Mouse (Mus musculus): Measurements from ENCODE around the gene Lypd6b. TPM values are rescaled to one million over a fixed set of nuclear protein-coding genes. Genes with fewer than 3 reads are reported as not detected.

Lypd6b gene
- 0.04 TPM in 1 of 2 replicates, not detected in the other for polyA plus RNA-seq (2015; fragmentation: Nextera tagmentation; extraction: Ambion mirVana)

- no peaks in the 10 kb centered on the region for H3K36me3 ChIP-seq (ENCODE audit: control insufficient read depth, insufficient read depth)
- peaks cover 50% of the 10 kb centered on the region for H3K27me3 ChIP-seq (ENCODE audit: control insufficient read depth, insufficient read depth, low read depth, low read length)
- no peak within 1 kb of the TSS for H3K27ac ChIP-seq (ENCODE audit: low read length)
- WGBS (ENCODE audit: insufficient replicate concordance) = under 1% methylated on average over 73 of the region's 79 CpGs
- H3K9ac ChIP-seq (ENCODE audit: low read depth, low read length) = no peak within 1 kb of the TSS
- 0 out of 2 replicates have a peak, but pooled peaks have one; percentile 16 for ATAC-seq (ENCODE audit: low read depth)
- H3K4me1 ChIP-seq (ENCODE audit: control insufficient read depth, low read depth, low read length) = peaks cover 2% of the 10 kb centered on the region; the same call in 1 of the 2 replicates
- H3K9me3 ChIP-seq (replicated peaks; ENCODE audit: control insufficient read depth, low read length) = no peaks in the 10 kb centered on the region
- peak within 1 kb of the TSS; percentile 48 for H3K4me3 ChIP-seq (ENCODE audit: low read depth, low read length)
- H3K4me2 ChIP-seq (ENCODE audit: low read depth, low read length) = peak within 1 kb of the TSS; percentile 62
These were observed at the start of gene Lypd6b for GRCm38 (mm10) chr2:49787376-49788050. Gene Lypd6b, plus strand, starts transcription at chr2:49787688.

- Histone ChIP-seq H3K27ac (ENCODE audit: low read length) (no peak overlapping the region), H3K4me1 (ENCODE audit: control insufficient read depth, low read depth, low read length) (no peaks in the 10 kb centered on the region), H3K9ac (ENCODE audit: low read depth, low read length) (no peak overlapping the region), H3K36me3 (ENCODE audit: control insufficient read depth, insufficient read depth) (no peaks in the 10 kb centered on the region), H3K4me2 (ENCODE audit: low read depth, low read length) (no peak overlapping the region), H3K27me3 (ENCODE audit: control insufficient read depth, insufficient read depth, low read depth, low read length) (no peaks in the 10 kb centered on the region), H3K4me3 (ENCODE audit: low read depth, low read length) (no peak overlapping the region), H3K9me3 (replicated peaks; ENCODE audit: control insufficient read depth, low read length) (no peaks in the 10 kb centered on the region)
- WGBS (ENCODE audit: insufficient replicate concordance) = 69% methylated on average over 5 of the region's 5 CpGs
- no peak for ATAC-seq (ENCODE audit: low read depth)
These were observed 48.4 kb upstream of the Lypd6b start for GRCm38 (mm10) chr2:49739046-49739445.

GRCm38 (mm10) chr2:49741026-49741425 lies 46.5 kb upstream of the Lypd6b start:
- 61% methylated on average over 6 of the region's 6 CpGs for WGBS (ENCODE audit: insufficient replicate concordance)
- Histone ChIP-seq H3K36me3 (ENCODE audit: control insufficient read depth, insufficient read depth) (no peaks in the 10 kb centered on the region), H3K27me3 (ENCODE audit: control insufficient read depth, insufficient read depth, low read depth, low read length) (no peaks in the 10 kb centered on the region), H3K4me1 (ENCODE audit: control insufficient read depth, low read depth, low read length) (no peaks in the 10 kb centered on the region), H3K27ac (ENCODE audit: low read length) (no peak overlapping the region), H3K4me2 (ENCODE audit: low read depth, low read length) (no peak overlapping the region), H3K9ac (ENCODE audit: low read depth, low read length) (no peak overlapping the region), H3K9me3 (replicated peaks; ENCODE audit: control insufficient read depth, low read length) (no peaks in the 10 kb centered on the region), H3K4me3 (ENCODE audit: low read depth, low read length) (no peak overlapping the region)
- no peak for ATAC-seq (ENCODE audit: low read depth)

- Histone ChIP-seq H3K9ac (ENCODE audit: low read depth, low read length) (no peak overlapping the region), H3K9me3 (replicated peaks; ENCODE audit: control insufficient read depth, low read length) (no peaks in the 10 kb centered on the region), H3K27ac (ENCODE audit: low read length) (no peak overlapping the region), H3K4me1 (ENCODE audit: control insufficient read depth, low read depth, low read length) (no peaks in the 10 kb centered on the region), H3K36me3 (ENCODE audit: control insufficient read depth, insufficient read depth) (no peaks in the 10 kb centered on the region), H3K4me2 (ENCODE audit: low read depth, low read length) (no peak overlapping the region), H3K4me3 (ENCODE audit: low read depth, low read length) (no peak overlapping the region), H3K27me3 (ENCODE audit: control insufficient read depth, insufficient read depth, low read depth, low read length) (no peaks in the 10 kb centered on the region)
- WGBS (ENCODE audit: insufficient replicate concordance) = 61% methylated on average over 16 of the region's 16 CpGs
- ATAC-seq (ENCODE audit: low read depth) = no peak
These were observed 45.4 kb upstream of the Lypd6b start for GRCm38 (mm10) chr2:49741895-49742734.

GRCm38 (mm10) chr2:49742919-49743318 lies 44.6 kb upstream of the Lypd6b start:
- Histone ChIP-seq H3K9me3 (replicated peaks; ENCODE audit: control insufficient read depth, low read length) (no peaks in the 10 kb centered on the region), H3K4me3 (ENCODE audit: low read depth, low read length) (no peak overlapping the region), H3K27ac (ENCODE audit: low read length) (no peak overlapping the region), H3K9ac (ENCODE audit: low read depth, low read length) (no peak overlapping the region), H3K27me3 (ENCODE audit: control insufficient read depth, insufficient read depth, low read depth, low read length) (no peaks in the 10 kb centered on the region), H3K36me3 (ENCODE audit: control insufficient read depth, insufficient read depth) (no peaks in the 10 kb centered on the region), H3K4me2 (ENCODE audit: low read depth, low read length) (no peak overlapping the region), H3K4me1 (ENCODE audit: control insufficient read depth, low read depth, low read length) (no peaks in the 10 kb centered on the region)
- WGBS (ENCODE audit: insufficient replicate concordance) = 65% methylated on average over 4 of the region's 4 CpGs
- no peak for ATAC-seq (ENCODE audit: low read depth)

- H3K9ac ChIP-seq (ENCODE audit: low read depth, low read length) = no peak overlapping the region
- no peaks in the 10 kb centered on the region for H3K4me1 ChIP-seq (ENCODE audit: control insufficient read depth, low read depth, low read length)
- WGBS (ENCODE audit: insufficient replicate concordance) = 42% methylated on average over 6 of the region's 6 CpGs
- no peak overlapping the region for H3K4me2 ChIP-seq (ENCODE audit: low read depth, low read length)
- no peaks in the 10 kb centered on the region for H3K9me3 ChIP-seq (replicated peaks; ENCODE audit: control insufficient read depth, low read length)
- H3K27ac ChIP-seq (ENCODE audit: low read length) = no peak overlapping the region
- no peak overlapping the region for H3K4me3 ChIP-seq (ENCODE audit: low read depth, low read length)
- no peaks in the 10 kb centered on the region for H3K36me3 ChIP-seq (ENCODE audit: control insufficient read depth, insufficient read depth)
- ATAC-seq (ENCODE audit: low read depth) = no peak
- no peaks in the 10 kb centered on the region for H3K27me3 ChIP-seq (ENCODE audit: control insufficient read depth, insufficient read depth, low read depth, low read length)
These were observed 43.7 kb upstream of the Lypd6b start for GRCm38 (mm10) chr2:49743775-49744174.

GRCm38 (mm10) chr2:49744251-49745093 lies 43.0 kb upstream of the Lypd6b start:
- Histone ChIP-seq H3K4me3 (ENCODE audit: low read depth, low read length) (no peak overlapping the region), H3K27ac (ENCODE audit: low read length) (no peak overlapping the region), H3K4me2 (ENCODE audit: low read depth, low read length) (no peak overlapping the region), H3K36me3 (ENCODE audit: control insufficient read depth, insufficient read depth) (no peaks in the 10 kb centered on the region), H3K4me1 (ENCODE audit: control insufficient read depth, low read depth, low read length) (no peaks in the 10 kb centered on the region), H3K9ac (ENCODE audit: low read depth, low read length) (no peak overlapping the region), H3K27me3 (ENCODE audit: control insufficient read depth, insufficient read depth, low read depth, low read length) (no peaks in the 10 kb centered on the region), H3K9me3 (replicated peaks; ENCODE audit: control insufficient read depth, low read length) (no peaks in the 10 kb centered on the region)
- WGBS (ENCODE audit: insufficient replicate concordance) = 48% methylated on average over 11 of the region's 11 CpGs
- 0 out of 2 replicates have a peak, but pooled peaks have one; percentile 16 for ATAC-seq (ENCODE audit: low read depth)

GRCm38 (mm10) chr2:49745094-49745781 lies 42.2 kb upstream of the Lypd6b start:
- Histone ChIP-seq H3K4me3 (ENCODE audit: low read depth, low read length) (no peak overlapping the region), H3K27me3 (ENCODE audit: control insufficient read depth, insufficient read depth, low read depth, low read length) (no peaks in the 10 kb centered on the region), H3K4me1 (ENCODE audit: control insufficient read depth, low read depth, low read length) (no peaks in the 10 kb centered on the region), H3K4me2 (ENCODE audit: low read depth, low read length) (no peak overlapping the region), H3K27ac (ENCODE audit: low read length) (no peak overlapping the region), H3K36me3 (ENCODE audit: control insufficient read depth, insufficient read depth) (no peaks in the 10 kb centered on the region), H3K9me3 (replicated peaks; ENCODE audit: control insufficient read depth, low read length) (no peaks in the 10 kb centered on the region), H3K9ac (ENCODE audit: low read depth, low read length) (no peak overlapping the region)
- 67% methylated on average over 14 of the region's 14 CpGs for WGBS (ENCODE audit: insufficient replicate concordance)
- no peak for ATAC-seq (ENCODE audit: low read depth)

Measured in liver, embryonic 16.5 days (tissue).